Comparison of ENCODE assay signal across 8 mouse cellular contexts in the genomic region with DNA sequence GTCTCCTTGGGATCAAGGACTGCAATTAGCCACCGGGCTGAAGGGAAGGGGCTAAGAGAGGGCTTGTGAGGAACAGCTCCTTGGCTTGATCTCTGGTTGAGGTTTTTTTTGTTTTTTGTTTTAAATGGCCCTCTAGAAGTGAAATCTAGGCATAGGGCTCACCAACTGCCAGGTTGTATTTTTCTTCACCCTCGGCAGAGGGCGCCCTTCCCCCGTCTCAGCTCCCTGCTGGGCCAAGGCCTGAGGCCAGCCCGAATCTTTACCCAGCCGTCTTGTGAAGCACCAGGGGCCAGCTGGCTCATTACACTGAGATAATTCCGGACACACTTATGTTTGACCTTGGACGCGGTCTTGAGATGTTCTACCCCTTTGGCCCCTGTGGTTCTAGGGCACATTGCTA. TPM values are rescaled to one million over a fixed set of nuclear protein-coding genes. Genes with fewer than 3 reads are reported as not detected.
DNase-seq lines count a peak whose midpoint lies in the region; ATAC-seq and TF ChIP-seq lines count a peak whose summit lies in the region.

No protein-coding gene starts in this region.

- no peak for TF ChIP-seq POLR2A in kidney, adult 2 months (IDR thresholded peaks at IDR 0.05; ENCODE audit: low read depth, low read length)

- H3K9ac ChIP-seq in embryonic facial prominence, embryonic 11.5 days (replicated peaks; ENCODE audit: low read length), result no peak overlapping the region

- H3K9me3 ChIP-seq in embryonic facial prominence, embryonic 11.5 days (replicated peaks; ENCODE audit: control insufficient read depth, low read length), result no peaks in the 10 kb centered on the region

- no peak overlapping the region for H3K27ac ChIP-seq in embryonic facial prominence, embryonic 11.5 days (replicated peaks; ENCODE audit: low read depth, low read length)
- H3K27ac ChIP-seq in kidney, adult 2 months (ENCODE audit: insufficient read depth, low read depth, low read length), result no peak overlapping the region

- H3K4me3 ChIP-seq in embryonic facial prominence, embryonic 11.5 days (ENCODE audit: low read depth, low read length), result no peak overlapping the region
- H3K4me3 ChIP-seq in kidney, adult 2 months (ENCODE audit: insufficient read depth, low read depth, low read length), result no peak overlapping the region

- DNase-seq in 416B (ENCODE audit: low read depth), result peak; percentile 79
- DNase-seq in adrenal gland, postnatal 10 days, result peak; percentile 88
- DNase-seq in embryonic facial prominence, embryonic 11.5 days (ENCODE audit: low spot score), result peak; percentile 80
- DNase-seq in heart, adult 8-10 months (ENCODE audit: low spot score), result peak; percentile 84
- DNase-seq in kidney, adult 2 months, result peak; percentile 86
- peak; percentile 66 for DNase-seq in liver
- DNase-seq in monocyte, adult 2 months (ENCODE audit: low read depth in 1 of 2, low spot score in 2 of 2), result peak; percentile 20 to 58
- peak; percentile 67 to 69 for DNase-seq in spleen, postnatal 36 days (ENCODE audit: low spot score in 2 of 2)

- H3K27me3 ChIP-seq in embryonic facial prominence, embryonic 11.5 days (ENCODE audit: control insufficient read depth, insufficient read depth, low read length), result no peaks in the 10 kb centered on the region
- no peaks in the 10 kb centered on the region for H3K27me3 ChIP-seq in kidney, adult 2 months (replicated peaks; ENCODE audit: control insufficient read depth, insufficient read depth, low read length)

- peak; percentile 81 for TF ChIP-seq CTCF in kidney, adult 2 months (conservative IDR thresholded peaks at IDR 0.05; ENCODE audit: insufficient read depth, insufficient read length, low read depth, low read length)

- 7% methylated on average over 9 of the region's 9 CpGs for WGBS in embryonic facial prominence, embryonic 11.5 days
- WGBS in kidney, adult 2 months, result 11% methylated on average over 9 of the region's 9 CpGs

- H3K36me3 ChIP-seq in embryonic facial prominence, embryonic 11.5 days (replicated peaks; ENCODE audit: control insufficient read depth, insufficient read depth, low read depth, low read length), result no peaks in the 10 kb centered on the region
- no peaks in the 10 kb centered on the region for H3K36me3 ChIP-seq in kidney, adult 2 months (ENCODE audit: control insufficient read depth, insufficient read depth, low read length)

- ATAC-seq in embryonic facial prominence, embryonic 11.5 days (replicated peaks; ENCODE audit: insufficient number of reproducible peaks, low FRiP score, low TSS enrichment, low read depth), result 0 out of 2 replicates have a peak, but pooled peaks have one; percentile 51

- H3K4me2 ChIP-seq in embryonic facial prominence, embryonic 11.5 days (ENCODE audit: low read depth, low read length), result no peak overlapping the region; the same call in 1 of the 2 replicates

- no peaks in the 10 kb centered on the region for H3K4me1 ChIP-seq in embryonic facial prominence, embryonic 11.5 days (ENCODE audit: control insufficient read depth, insufficient read depth, low read length)
- H3K4me1 ChIP-seq in kidney, adult 2 months (ENCODE audit: control insufficient read depth, insufficient read depth, low read length), result no peaks in the 10 kb centered on the region; the same call in 1 of the 2 replicates

RNA-seq across cellular contexts. Expression of a gene that starts 47.5 kb away (rescaled TPM):
- 1 to 10 TPM; 5.6 to 7.3 TPM for total RNA-seq in adrenal gland, postnatal 10 days (2021)
- polyA plus RNA-seq in embryonic facial prominence, embryonic 11.5 days (2014; fragmentation: Nextera tagmentation; extraction: Ambion mirVana), result 2.0 and 2.8 TPM in 2 replicates
- total RNA-seq in heart, adult 8-10 months (2022), result 1 to 10 TPM; 1.9 to 2.8 (median 2.3) TPM
- polyA plus RNA-seq in kidney, adult 2 months (2012; rRNA removed), result 0.42 and 1.5 TPM in 2 replicates
